Mouse (Mus musculus) duodenum, adult 2 months (tissue): ENCODE results near the gene Ddx25. TPM values are rescaled to one million over a fixed set of nuclear protein-coding genes. Genes with fewer than 3 reads are reported as not detected.

ENCODE experiments used
- polyA plus RNA-seq: library from polyadenylated mRNA; depleted of rRNA; stranded (reverse); fragments of >200 nt; gene quantifications from 2 replicates; pipeline ENCODE4 v1.2.3, GENCODE M21; 2012; ENCODE audit warnings: low replicate concordance; rRNA removed

Gene Ddx25
- 0.02 TPM in 1 of 2 replicates, not detected in the other for polyA plus RNA-seq

GRCm38 (mm10) chr9:35558257-35559008 lies at the start of gene Ddx25, which contains the start of gene Pus3:
Gene Ddx25, minus strand, starts transcription at chr9:35558528.
Gene Pus3, plus strand, starts transcription at chr9:35558595.

GRCm38 (mm10) chr9:35569571-35570534 lies 11.5 kb upstream of the Ddx25 start, which contains the start of the genes Pate2 and Hyls1:
Gene Pate2, plus strand, starts transcription at chr9:35570284.
Gene Hyls1, minus strand, starts transcription at chr9:35570398.

GRCm38 (mm10) chr9:35518169-35518568 lies 40.2 kb downstream of the Ddx25 start, which contains the start of gene Gm1113:
Gene Gm1113, minus strand, starts transcription at chr9:35518269.

Other genes starting within 250 kb of the Ddx25 start
- 1.2 TPM in 2 replicates for gene Cdon, start 137.4 kb downstream of the Ddx25 start, polyA plus RNA-seq
- not detected in 2 replicates for gene Gm1113, start 40.3 kb downstream of the Ddx25 start, polyA plus RNA-seq
- 0.12 and 0.15 TPM in 2 replicates for gene Pus3, start 67 bp upstream of the Ddx25 start, polyA plus RNA-seq
- gene Pate2, start 11.8 kb upstream of the Ddx25 start, polyA plus RNA-seq = 0.15 TPM in 1 of 2 replicates, not detected in the other
- 0.07 and 0.29 TPM in 2 replicates for gene Hyls1, start 11.9 kb upstream of the Ddx25 start, polyA plus RNA-seq
- not detected in 2 replicates for gene Pate4, start 53.4 kb upstream of the Ddx25 start, polyA plus RNA-seq
- not detected in 2 replicates for gene Pate3, start 89.7 kb upstream of the Ddx25 start, polyA plus RNA-seq
- gene Pate1, start 128.9 kb upstream of the Ddx25 start, polyA plus RNA-seq = not detected in 2 replicates
- not detected in 2 replicates for gene Gm17677, start 182.5 kb upstream of the Ddx25 start, polyA plus RNA-seq
- not detected in 2 replicates for gene Gm17727, start 219.6 kb upstream of the Ddx25 start, polyA plus RNA-seq
- gene Gm27235, start 231.6 kb upstream of the Ddx25 start, polyA plus RNA-seq = not detected in 2 replicates
- gene D730048I06Rik, start 231.6 kb upstream of the Ddx25 start, polyA plus RNA-seq = not detected in 2 replicates